Mouse (Mus musculus) liver, embryonic 14 days (tissue): ENCODE measurements around the gene 1700020N01Rik. TPM values are rescaled to one million over a fixed set of nuclear protein-coding genes. Genes with fewer than 3 reads are reported as not detected.

ENCODE experiments used
- polyA plus RNA-seq: library from polyadenylated mRNA; depleted of rRNA; stranded (reverse); fragments of >200 nt; gene quantifications from 2 replicates; pipeline ENCODE4 v1.2.3, GENCODE M21; 2012; rRNA removed

1700020N01Rik gene
- polyA plus RNA-seq: not detected in 2 replicates

DNA sequence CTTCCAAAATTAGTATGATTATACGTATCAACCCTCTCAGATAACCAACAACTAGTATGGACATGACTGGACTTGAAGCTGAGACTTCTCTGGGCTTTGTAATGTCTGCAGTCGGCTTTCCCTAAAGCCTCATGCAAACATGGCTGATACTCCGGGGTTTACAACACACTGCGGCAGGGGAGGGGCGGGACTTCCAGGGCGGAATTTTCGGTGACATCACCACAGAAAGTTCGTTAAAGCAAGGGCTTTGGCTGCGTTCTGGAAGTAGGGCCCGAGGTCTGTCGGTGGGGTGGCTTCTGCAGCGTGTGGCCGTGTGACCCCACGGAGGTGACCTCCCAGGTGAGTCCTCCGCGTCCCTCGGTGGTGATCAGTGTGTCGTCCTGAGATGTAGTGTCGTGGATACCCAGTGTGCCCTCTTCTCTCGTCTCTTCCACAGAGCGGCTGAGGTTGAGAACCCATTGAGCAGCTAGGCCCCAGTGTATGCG, at the start of gene 1700020N01Rik:
1700020N01Rik (plus strand) TSS at position 250 of the 485 bp plus-strand sequence.

Other genes with a start within 250 kb of the 1700020N01Rik start
- gene Aldh8a1, start 215.9 kb upstream of the 1700020N01Rik start, polyA plus RNA-seq: 11.5 and 12.2 TPM in 2 replicates